Mouse (Mus musculus): ENCODE results near the gene Cort.

The Cort gene

DNA sequence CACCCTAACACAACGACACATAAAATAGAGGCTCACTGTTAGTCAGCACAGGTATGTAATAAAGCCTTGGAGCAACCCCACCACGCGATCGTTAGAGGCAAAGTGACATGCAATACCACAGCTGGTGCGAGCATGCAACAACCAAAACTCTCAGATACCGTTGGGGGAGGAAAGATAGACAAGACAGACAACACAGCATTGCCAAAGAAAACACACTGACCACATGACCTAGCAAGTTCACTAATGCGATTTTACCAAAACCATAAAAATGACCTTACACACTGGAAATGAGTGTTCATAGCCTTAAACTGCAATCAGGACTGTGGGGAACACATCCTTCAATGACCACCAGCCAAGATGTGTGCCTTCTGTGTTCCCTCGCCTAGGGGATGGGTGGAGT lies 35.2 kb downstream of the Cort start:
- no peak for DNase-seq

DNA sequence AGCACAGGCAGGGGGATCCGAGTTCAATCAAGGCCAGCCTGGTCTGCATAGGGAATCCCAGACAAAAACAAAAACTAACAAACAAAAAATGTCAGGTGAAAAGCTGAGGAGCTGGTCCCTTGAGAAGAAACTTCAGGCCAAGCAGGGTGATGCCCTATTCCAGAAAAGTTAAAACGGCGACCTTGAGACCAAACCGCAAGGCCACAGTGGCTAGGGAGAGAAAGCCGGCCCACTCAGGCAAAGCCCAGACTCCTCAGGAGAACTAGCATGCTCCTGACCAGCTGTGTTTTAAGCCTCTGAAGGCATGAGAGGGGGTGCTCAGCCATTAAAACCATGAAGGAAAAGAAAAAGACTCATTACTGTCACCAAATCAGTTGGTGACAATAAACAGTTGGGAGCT lies 41.2 kb downstream of the Cort start:
- DNase-seq = no peak

DNA sequence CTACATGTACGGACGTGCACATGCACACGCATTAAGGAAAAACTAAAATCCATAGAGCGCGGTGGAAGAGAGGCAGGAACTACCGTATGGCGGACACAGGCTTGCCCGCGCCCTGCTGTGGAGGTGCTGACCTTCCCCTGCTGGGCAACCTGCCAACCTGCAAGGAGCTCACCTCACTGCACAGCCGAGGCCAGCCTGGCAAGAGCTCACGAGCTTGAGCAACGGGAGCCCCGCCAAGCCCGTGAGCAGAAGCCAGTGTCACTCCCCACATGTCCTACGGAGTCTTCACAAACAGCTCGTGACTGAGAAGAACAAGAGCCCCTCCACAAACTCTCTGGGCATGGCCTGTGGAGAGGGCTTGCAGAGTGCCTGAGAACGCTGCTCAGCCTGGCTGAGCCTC lies 45.0 kb downstream of the Cort start:
- no peak for DNase-seq

DNA sequence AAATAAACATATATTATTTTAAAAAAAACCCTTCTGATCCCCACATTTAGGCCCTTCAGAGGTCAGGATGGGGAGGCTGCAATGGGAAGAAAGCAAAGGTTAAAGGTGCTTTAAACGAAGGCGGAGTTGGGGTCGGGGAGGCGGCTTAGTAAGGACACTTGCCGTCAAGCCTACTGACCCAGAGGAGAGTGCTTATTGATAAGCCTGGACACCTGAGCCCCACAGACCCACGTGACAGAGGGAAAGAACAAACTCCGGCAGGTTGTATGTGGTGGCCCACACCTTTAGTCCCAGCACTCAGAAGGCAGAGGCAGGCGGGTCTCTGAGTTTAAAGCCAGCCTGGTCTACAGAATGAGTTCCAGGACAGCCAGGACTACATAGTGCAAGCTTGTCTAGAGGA lies 46.5 kb downstream of the Cort start:
- DNase-seq = no peak

DNA sequence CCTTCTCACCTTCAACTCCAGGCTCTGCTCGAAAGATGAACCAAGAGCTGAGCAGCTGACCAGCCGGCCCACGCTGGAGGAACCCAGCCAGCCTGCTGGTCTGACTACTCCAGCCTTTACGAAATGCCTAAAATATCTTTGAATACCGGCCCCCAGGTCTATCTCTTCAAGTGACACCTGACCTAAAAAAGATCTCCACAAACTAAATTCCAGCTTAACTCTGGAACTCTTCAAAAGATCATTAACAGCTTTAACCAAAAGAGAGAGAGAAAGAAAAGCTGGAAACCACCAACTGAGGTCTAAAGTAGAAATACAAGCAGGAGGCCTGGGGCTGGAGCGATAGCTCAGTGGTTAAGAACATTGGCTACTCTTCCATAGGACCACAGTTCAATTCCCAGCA lies 46.9 kb downstream of the Cort start:
- no peak for DNase-seq

DNA sequence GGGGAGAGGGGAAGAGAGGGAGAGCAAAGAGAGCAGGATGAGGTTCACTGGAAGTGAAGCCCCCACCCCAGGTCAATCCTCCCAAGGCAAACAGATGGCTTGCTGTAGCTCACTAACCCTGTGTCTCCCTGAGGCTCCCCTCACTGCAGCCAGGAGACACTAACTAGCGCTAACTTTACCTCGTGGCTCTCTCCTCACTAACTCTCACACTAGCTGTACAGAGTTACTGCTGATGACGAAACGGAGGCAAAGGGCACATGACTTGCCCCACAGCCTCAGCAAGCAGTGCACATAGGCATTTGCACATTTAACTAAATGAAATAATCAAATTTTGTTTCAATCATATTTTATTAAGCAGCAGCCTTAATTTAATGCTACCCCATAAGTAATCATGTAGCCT lies 48.3 kb downstream of the Cort start:
- no peak for DNase-seq

DNA sequence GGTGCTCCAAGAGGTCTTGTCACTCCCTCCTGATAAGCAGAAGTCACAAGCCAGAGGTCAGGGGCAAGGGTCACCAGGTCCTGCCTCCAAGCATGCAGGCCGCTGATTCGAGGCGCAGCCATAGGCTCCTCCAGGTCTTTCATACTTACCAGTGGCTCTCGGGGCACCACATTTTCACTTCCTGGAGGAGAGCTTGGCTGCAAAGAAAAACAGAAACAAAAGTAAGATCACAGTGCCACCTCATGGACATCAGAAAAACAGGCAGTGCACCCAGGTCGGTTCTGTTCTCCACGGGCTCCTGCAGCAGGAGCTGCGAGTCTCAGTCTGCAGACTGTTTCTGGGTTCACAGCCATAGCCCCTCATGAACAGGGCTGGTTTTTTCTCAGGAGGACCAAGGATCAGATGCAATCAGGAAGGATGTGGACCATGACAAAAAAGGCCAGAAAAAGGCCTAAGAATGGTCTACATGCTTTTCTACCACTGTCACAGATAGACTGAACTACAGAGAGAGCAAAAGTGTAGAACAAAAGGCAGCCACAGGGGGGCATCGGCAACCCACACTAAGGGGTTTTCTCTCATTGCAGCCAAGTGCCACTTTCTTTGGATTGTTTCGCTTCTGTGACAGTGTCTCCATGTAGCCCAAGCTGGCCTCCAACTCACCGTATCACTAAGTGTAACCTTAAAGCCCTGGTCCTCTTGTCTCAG lies 50.5 kb downstream of the Cort start:
- DNase-seq = peak; percentile 40 to 49

DNA sequence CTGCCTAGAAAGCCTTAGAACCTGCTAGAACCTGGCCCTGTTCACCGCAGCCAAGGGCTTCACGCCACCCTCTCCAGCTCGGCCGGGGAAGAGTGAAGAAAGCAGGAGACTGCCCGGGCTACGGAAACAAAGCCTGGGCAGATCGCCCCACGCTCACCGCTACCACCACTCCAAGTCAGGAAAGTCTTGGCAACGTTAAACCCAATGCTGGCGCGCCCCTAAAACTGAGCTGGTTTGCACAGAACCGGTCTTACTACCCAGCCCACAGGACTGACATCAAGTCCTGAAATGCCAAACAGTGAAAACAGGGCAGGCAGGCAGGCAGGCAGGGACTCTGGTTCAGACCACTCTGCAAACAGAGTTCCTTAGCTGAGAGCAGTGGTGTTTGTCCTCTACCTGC lies 51.5 kb downstream of the Cort start:
- DNase-seq = no peak

All from thymus, adult 18-20 months (tissue).